Mouse (Mus musculus) retina, postnatal 1 day (tissue): Measurements from ENCODE around the gene Ninl.

Source experiments
- DNase-seq: peaks from one replicate; pipeline ENCODE4 v3.0.0-alpha.2; 2012

Ninl gene

DNA sequence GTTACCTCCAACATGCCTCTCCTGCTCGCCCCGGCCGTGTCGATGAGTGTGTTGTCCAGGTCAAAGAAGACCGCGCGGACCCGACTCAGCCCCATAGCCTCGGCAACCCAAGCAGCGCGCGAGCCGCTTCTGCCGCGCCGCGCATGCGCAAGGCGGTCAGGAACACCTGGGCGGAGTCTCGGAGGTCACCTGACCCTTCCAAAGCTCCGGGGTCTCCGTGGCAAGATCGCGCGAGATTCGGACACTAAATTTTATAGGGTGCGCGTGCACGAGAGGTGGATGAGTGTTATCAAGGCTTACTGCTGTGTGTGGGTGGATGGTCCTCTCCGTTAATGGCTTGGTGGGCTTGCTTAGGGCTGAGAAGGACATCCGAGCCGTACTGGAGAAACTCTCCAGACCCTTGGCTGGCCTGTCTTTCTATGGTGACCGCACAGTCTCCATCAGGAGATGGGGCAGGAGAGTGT, at the start of gene Ninl, which contains the start of gene Nanp:
TSS of gene Ninl (minus strand) at position 151 of the 464 bp plus-strand sequence.
TSS of gene Nanp (minus strand) at position 167 of the 464 bp plus-strand sequence.
- peak; percentile 98 for DNase-seq

DNA sequence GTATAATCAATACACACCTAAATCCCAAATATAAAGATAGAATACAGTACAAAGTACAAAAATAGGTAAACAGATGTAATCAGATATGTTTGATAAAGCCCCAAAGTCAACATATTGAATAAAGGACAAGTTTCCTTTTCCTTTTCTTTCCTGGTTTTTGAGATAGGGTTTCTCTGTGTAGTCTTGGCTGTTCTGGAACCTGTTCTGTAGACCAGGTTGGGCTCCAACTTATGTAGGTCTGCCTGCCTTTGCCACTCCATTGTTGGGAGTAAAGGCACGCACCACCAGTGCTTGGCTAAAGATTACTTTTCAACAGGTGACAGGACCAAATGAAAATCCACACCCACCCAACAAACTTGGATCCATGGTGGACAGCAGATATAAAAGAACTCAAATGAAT, 17.5 kb upstream of the Ninl start:
- DNase-seq: no peak

DNA sequence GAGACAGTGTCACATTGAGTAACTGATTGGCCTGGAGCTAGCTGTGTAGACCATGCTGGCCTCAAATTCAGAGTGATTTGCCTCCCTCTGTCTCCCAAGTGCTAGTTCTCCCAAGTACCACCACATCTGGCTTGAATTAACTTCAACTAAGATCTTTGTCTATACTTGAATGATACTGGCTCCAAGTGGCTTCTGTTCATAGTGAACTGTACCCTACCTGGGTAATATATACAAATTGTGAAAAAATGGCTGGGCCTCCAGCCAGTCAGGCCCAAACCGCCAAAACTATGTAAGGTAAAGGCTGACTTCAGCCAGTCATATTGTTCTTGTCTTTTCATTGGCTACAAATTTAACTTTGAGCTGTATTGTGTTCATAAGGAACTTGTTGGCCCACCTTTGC, 1.2 kb upstream of the Ninl start:
- DNase-seq: no peak

DNA sequence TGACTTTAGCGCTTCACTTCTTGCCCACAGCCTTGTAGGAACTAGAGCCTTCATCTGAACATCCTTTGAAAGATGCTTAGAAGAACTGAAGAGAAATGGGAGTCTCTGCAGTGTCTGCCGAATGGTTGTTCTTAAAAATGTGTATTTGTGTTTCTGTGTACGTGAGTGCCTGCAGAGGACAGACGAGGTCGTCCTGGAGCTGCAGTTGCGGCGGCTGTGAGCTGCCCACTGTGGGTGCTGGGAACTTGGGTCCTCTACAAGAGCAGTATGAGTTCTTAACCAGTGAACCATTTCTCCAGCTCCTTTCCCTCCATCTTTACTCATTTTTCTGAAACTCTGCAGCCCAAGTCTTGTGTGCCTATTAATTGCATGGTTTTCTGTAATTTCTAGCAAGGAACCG, 544 bp upstream of the Ninl start:
- no peak for DNase-seq

DNA sequence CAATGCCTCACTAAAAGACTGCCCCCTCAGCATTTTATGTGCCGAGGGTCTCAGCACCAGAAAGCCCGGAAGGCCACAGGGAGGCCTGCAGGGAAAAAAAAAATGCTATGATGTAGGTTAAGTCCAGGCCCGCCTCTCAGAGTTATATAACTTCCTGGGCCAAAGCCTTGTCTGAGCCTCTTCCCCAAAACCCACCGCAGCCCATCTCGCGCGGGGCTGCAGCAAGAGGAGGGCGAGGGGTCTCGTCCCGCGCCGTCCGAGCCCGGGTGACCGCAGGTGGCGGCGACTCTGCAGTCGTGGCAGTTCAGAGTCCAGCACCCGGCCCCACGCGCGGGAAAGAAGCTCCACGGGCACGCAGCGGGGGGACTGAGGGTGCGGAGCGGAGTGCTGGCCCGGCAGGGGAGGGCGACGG, 365 bp downstream of the Ninl start:
- no peak for DNase-seq

DNA sequence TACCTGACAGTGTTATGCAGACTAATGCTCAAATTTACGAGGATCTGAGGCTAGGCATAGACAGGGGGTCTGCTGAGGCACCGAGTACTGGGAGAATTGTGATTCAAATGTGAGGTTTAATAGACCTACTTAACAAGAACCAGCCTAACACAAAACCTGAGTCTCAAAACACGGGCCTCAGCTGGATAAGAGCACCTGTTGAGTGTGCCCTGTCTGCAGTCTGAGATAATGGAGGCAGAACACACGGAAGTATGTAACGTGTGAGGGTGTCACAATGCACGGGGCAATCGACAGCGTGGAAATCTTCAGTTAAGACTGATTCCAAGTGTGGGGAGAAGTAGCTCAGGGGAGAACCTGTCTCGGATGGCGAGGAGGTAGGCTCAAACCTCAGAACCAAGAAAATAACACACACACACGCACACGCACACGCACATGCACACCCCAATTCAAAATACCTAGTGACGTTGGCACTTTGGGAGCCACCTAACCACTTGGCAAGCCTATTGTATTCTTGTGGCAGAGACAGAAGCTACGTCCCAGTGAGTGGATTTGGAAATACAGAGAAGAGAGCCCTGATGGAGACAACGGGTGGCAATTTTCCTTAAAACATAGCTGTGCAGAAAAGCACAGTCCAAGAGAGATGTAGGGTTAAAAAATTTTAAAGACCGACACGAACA, 1.2 kb downstream of the Ninl start:
- DNase-seq: peak; percentile 6

DNA sequence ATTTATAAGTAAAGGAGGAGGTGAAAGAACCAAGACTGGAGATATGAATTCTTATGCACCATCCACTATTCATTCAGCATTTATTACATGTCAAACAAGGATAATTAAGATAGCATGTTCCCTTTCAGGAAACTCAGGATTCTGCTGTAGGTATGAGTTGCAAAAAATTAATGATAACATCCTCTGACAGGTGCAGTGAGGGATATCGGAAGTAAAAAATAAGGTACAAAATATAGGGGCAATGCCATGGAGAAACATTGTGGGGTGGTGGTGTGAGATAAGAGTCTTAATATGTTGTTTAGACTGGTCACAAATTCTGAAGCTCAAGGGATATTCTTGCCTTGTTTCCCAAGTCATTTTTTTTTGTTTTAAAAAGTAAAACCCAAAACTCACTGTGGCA, 1.9 kb downstream of the Ninl start:
- DNase-seq: no peak

DNA sequence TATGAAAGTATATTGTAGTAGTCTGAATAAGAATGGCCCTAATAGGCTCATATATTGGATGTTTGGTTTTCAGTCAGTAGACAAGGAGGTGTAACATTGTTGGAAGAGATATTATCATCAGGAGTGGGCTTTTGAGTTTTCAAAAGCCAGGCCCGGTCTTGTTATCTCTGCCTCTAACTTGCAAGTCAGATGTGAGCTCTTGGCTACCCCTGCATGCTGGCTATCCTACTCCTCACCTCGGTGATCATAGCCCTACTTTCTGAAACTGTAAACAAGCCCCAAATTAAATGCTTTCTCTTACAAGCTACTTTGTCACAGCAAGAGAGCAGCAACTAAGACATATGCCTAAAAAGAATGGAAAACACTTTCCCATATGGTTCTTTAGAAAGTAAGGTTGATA, 2.5 kb downstream of the Ninl start:
- no peak for DNase-seq

DNA sequence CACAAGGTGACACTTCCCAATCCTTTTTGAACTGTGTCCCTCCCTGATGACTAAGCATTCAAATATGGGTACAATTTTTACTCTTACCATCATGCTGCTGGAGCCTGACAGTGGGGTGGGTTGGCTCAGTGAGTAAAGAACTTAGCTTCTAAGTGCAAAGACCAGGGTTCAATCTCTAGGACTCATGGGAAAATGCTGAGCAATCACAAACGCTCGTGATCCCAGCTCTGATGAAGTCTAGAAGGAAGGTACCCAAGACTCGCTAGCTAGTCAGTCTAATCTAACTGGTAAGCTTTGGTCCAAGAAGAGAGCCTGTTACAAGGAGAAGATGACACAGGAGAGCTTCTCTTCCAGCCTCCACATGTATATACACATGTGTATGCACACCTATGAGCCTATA, 4.7 kb downstream of the Ninl start:
- DNase-seq: no peak

DNA sequence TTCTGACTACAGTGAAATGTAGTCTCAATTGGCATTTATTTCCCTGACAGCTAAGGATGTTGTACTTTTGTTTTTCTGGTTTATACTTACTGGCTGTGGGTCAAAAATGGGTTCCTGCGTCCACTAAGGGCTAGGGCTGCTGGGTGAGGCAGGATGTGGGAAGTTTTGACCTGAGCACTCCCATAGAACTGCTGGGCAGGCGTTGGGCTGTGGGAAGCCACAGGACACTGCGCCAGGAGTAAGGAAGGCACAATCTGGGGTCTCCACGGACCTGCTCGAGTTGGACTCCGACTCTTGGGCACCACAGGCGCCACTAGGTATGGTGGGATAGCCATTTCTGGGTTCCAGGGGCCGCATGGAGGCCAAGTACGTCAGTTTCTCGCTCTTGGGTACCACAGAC, 18.0 kb downstream of the Ninl start:
- DNase-seq: no peak

DNA sequence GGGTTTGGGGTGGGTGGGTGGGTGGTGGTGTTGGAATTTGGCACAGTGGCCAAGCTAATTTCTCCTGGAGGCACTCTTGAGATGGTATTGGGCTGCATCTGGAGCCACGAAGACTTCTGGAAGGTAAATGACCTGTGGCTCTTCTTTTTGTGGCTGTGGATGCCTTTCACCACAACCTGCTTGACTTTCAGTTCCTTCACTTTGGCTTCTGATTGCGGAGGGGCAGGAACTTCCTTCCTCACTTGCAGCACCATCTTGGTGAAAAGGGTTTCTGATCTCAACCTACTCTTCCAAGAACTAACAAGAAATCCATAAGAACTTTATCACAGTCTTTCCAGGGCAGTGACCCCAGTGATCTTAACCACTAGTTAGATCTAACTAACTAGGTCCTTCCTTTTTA, 23.9 kb downstream of the Ninl start:
- DNase-seq: no peak

DNA sequence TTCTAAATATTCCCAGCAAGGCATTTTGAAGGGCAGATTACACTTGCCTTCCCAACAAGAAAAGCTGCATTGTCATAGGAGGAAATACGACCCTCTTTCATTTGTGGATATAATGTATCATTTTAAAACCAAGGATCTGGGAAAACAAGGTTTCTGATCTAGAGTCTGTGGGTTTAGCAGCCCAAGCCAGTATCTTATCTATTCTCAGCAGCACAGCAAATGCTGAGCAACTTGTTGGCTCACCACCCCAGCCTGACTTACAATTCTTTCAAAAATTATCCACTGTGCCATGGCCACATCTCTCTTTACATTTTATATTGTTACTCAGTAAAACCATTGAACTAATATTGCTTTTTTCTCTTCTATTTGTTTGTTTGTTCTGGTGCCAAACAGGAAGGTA, 27.9 kb downstream of the Ninl start:
- DNase-seq: no peak

DNA sequence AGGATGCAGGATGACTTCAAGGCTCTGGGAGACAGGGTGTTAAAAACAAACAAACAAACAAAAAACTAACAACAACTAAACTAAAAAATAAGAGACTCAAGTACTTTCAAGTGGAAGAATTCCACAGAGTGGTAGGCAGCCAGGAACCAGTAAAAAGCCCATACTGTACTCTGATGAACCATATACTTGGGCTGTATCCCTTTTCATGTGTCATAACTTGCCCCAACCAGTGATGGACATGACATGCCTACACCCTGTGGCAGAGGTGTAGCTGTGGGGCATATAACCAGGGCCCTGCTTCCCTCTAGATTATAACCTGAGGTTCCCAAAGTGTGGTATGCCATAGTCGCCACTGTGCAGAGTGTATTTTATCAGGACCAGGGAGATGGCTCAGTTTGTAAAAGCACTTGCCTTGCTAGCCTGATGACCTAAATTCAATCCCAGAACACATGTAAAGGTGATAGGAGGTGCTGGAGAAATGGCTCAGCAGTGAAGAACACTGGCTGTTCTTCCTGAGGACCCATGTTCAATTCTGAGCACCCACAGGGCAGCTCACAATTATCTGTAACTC, 29.6 kb downstream of the Ninl start:
- no peak for DNase-seq

DNA sequence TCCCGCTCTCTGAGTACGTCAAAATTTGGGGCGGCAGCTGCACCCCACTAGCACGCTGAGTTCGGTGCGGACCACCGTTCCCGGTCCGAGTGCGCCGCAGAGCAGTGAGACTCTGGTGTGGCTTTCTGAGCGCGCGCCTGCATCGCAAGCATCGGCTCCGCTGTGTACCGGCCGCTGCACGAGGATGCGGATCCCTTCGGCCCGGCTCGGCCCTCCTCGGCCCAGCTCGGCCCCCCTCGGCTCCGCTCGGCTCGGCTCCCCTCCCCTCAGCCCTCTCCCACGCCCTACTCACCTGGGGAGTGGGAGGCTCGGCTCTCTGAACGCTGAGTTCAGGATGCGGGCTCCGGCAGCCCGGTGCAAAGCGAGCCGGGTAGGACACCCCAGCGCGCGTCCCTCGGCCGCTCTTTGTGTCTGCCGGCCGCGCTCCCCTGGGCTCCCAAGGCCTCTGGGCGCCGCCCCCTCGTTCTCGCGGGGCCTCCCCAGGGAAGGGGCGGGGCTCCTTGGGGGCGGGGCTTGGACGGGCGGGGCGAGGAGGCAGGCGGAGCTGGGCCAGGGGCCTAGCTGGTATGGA, 30.2 kb downstream of the Ninl start:
- peak; percentile 85 for DNase-seq

DNA sequence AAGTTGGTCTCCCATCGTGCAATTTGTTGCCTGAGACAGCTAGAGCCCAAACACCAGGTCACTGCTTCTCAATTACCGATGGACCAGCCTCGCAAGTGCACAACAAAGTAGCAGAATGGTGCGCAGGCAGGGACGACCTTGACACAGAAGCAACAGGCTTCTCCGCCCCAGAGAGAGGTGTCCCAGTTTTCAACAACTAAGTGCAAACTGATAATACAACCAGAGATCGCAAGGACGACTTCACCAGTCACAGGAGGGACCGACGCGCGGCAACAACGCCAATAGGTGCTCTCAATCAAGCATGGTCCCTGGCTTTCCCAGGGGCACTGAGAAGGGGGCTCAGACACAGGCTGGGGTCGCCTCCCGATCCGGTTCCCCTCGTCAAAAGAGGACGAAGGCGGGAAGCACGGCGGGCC, 30.7 kb downstream of the Ninl start:
- DNase-seq: no peak

DNA sequence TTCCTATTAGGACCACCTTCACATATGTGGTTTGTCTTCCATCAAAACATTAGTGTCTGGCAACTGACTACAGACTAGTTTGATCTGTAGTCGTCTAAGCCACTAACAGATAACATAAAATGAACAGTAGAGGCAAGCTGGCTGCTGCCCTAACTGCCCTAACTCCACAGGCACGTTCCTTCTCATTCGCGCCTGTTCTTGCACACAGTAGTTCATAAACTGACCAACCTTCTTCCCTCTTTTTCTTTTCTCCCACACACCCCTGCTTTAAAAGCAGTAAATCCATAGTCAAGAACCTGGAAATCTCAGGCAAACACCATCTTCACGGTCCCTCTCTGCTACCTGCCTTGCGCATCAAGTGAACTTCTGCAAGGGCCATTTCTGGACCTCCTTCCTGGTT, 31.2 kb downstream of the Ninl start:
- DNase-seq: no peak

DNA sequence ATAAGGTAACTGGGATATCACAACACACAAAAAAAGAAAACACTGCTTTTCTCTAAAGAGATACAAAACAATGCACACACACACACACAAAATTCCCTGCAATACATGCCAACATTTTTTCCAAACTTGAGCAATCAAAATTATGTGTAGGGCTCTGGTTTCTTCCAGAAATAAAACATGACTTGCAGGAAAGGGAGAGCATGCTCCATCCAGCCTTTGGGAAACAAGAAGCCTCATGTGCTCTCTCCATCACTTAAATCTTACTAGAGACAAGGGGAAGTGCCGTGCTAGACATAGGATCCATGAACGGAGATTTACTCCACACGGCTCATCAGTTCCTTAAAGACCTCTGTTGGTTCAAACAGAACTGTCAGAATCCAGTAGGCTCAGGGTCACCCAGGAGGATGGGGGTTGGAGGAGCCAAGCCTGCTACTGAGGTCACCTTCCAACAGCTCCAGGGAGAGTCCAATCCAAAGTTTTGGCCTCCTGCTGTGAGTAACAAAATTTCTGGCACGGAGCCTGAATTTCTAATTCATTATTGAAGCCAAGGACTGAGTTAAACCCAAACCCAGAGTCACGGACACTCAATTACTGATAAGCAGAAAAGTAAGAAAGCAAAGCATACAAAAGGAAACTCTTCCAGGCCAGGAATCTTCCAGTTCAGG, 32.8 kb downstream of the Ninl start:
- DNase-seq: peak; percentile 47

DNA sequence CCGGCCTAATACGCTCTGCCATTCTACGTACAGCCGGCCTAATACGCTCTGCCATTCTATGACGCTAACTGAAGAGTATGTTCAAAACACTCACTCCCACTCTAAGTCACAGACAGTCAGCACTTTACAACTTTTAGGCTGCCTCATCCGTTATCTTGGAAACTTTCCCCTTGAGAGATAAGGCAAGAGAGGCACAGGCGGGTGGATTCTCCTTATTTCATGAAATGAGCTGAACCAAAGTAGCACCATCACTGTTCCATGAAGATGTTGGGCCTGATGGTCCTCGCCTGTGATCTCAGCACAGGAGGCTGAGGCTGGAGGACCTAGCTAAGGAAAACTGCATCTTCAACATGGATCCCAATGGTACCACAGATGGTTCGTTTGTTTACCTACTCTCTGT, 34.8 kb downstream of the Ninl start:
- no peak for DNase-seq

DNA sequence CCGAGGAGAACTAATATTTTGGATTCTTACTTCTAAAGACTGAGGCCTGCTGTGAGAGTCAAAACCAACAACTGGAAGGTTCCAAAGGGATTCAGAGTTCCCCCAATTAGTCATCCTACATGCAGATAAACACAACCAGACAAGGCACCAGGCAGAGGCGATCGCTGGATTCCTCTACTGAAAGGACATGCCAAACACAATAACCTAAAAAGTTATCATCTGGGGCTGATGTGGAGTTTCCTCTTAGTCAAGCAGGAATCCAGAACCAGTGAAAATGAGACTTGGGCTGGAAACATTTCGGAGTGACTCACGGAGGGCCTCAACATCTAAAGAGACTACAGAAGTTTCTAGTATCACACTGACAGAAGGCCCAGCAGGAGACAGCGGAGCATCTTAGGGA, 35.4 kb downstream of the Ninl start:
- no peak for DNase-seq

DNA sequence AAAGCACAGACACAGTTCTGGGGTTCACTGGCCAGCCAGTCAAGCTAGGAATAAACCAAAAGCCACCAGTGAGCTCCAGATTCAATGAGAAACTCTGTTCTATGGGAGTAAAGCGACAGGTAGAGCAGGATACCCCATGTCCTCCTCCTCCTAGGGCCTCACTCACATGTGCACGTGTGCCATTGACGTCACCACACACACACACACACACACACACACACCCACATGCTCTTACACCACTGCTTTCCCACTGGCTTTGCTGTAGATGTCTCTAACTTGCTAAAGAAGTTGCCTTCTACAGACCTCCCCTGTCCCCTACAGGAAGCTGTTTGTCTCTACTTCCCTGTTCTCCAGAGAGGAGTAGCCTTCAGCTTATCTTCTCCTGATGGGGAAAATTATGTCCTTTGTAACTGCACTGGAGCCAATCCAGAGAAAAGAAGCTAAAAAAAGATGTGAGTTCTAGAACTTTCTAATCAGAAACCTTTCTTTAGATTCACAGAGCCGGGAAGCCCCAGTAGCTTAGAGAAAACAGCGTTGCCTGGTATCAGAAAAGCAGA, 37.5 kb downstream of the Ninl start:
- no peak for DNase-seq

DNA sequence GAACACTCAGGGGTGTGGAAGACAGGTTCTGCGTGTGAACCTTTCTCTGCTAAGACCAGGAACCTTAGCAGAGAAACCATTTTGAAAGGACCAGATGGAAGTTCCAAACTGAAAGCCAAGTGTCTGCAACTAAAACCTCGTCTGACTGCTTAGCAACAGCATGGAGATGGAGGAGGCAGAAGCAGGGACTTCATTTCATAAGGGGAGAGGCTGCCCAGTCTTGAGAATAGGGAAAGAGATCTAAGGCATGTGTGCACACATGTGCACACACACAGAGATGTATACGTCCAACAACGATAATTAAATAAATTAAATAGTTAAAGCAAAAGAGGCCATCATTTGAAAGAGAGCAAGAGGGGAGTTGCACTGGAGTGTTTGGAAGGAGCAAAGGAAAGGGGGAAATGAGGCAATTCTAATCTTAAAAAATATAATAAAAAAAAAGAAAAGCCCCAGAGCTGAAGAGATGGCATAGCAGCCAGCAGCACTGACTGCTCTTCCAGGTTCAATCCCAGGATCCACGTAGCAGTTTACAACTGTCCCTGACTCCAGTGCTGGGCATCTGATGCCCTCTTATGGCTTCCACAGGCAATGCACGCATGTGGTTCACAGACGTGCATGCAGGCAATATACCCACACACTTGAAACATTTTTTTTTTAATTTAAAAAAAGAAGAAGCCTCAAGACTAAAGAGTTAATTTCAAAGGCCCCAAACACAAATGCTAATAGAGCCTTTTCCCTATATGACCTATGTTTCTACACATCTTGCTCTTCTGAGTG, 38.6 kb downstream of the Ninl start:
- peak; percentile 78 for DNase-seq

DNA sequence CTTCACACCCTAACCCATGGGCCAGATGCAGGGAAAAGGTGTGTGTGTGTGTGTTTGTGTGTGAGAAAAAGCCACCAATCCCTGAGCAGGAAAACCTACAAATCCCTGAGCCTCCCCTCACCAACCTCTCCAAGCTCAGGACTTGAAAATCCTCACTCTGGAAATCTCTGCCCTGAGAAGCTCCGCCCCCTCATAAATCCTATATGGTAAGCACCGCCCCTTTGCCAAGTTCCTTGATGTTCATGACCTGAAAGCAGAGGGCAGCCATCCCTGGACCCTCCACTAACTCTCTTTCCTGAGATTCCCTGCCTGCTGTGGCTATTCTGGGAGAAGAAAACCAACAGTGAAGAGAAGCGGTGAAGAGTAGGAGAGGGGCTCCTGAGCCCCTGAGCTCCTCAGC, 40.2 kb downstream of the Ninl start:
- peak; percentile 34 for DNase-seq

DNA sequence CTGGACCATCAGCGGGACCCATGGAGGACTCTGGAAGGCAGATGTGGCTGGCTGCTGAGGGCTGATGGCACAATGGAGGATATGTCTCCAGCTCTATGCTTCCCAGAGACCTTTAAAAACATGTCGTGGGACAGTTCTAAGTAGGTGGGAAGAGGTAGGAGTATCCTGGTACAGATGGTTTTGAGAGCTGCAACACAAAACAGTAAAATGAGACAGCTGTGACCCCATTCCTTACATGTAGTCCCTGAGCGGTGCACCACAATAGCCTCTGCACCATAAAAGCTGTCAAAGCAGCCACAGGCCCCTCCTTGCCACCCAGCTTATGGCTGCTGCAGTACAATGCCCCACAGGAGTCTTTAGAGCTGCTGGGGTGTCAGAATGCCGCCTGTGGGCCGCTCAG, 41.6 kb downstream of the Ninl start:
- DNase-seq: no peak
